Mouse (Mus musculus) olfactory bulb, adult 2 months (tissue): ENCODE measurements around the gene Hacd1.

Source experiments
- CTCF ChIP-seq: fragments of 200-500 bp; IDR thresholded peaks from 2 replicates; pipeline ENCODE4 v1.5.1; 2012; ENCODE audit warnings: low read depth, mild to moderate bottlenecking, low read length, moderate library complexity; ENCODE audit not compliant: insufficient read depth
- POLR2A ChIP-seq: fragments of 200-500 bp; IDR thresholded peaks from 2 replicates; pipeline ENCODE4 v1.6.1; 2012; ENCODE audit warnings: mild to moderate bottlenecking, low read depth, low read length, moderate library complexity; ENCODE audit not compliant: insufficient read depth

GRCm38 (mm10) chr2:13800639-13801038 lies 255.3 kb downstream of the Hacd1 start:
- TF ChIP-seq POLR2A (no peak), CTCF (no peak)
